Comparison of ENCODE assay signal across 18 mouse cellular contexts in the genomic region with DNA sequence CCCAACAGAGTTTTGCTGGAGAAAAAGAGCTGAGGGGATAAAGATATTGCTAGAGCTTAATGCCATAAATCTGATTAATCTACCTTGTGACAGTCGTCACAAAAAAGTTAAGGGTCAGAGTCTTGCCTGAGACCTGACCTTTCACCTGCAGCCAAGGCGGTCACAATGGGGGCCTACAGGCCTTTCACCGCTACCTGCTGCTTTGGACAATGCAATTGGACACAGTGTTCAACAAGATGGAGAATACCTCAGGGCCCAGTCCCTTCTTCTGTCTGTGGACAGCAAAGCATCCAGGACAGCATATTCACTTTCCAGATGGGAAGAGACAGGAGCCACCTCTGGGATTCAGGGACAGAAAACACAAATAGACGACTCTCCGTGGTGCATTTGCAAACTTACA.
DNase-seq lines count a peak whose midpoint lies in the region; ATAC-seq and TF ChIP-seq lines count a peak whose summit lies in the region.
"Had no signal": no experiment of that assay in that cellular context is flagged by ENCODE, and none has a peak within 500 bp of the region (broad histone marks: within the 10 kb centered on the region; RNA-seq: fewer than 3 reads in every experiment).

No protein-coding gene starts in this region.

- no peak for ATAC-seq in hindbrain, embryonic 14.5 days (ENCODE audit: low FRiP score)
- no peak for ATAC-seq in hindbrain, embryonic 12.5 days (ENCODE audit: low FRiP score)
- no peak for ATAC-seq in midbrain, embryonic 12.5 days (ENCODE audit: low FRiP score, low read depth)
- no peak for ATAC-seq in midbrain, postnatal 0 days (ENCODE audit: low FRiP score)
- ATAC-seq in forebrain, embryonic 13.5 days, result no peak
- ATAC-seq in forebrain, postnatal 0 days, result no peak
- no peak for ATAC-seq in stomach, postnatal 0 days (ENCODE audit: low FRiP score, low TSS enrichment)
- ATAC-seq: intestine, postnatal 0 days had no signal

- no peak overlapping the region for H3K9ac ChIP-seq in hindbrain, embryonic 14.5 days
- no peak overlapping the region for H3K9ac ChIP-seq in hindbrain, embryonic 12.5 days
- H3K9ac ChIP-seq in midbrain, embryonic 12.5 days (replicated peaks), result peak overlapping the region; percentile 52; the same call in 1 of the 2 replicates
- H3K9ac ChIP-seq in midbrain, postnatal 0 days (replicated peaks; ENCODE audit: low read length, poor library complexity, severe bottlenecking), result no peak overlapping the region
- H3K9ac ChIP-seq in forebrain, embryonic 13.5 days, result no peak overlapping the region
- H3K9ac ChIP-seq in forebrain, postnatal 0 days, result no peak overlapping the region
- no peak overlapping the region for H3K9ac ChIP-seq in stomach, postnatal 0 days (ENCODE audit: low read length)
- H3K9ac ChIP-seq: embryonic facial prominence, embryonic 12.5 days; heart, embryonic 12.5 days; lung, embryonic 15.5 days had no signal

- H3K36me3 ChIP-seq in hindbrain, embryonic 14.5 days (replicated peaks; ENCODE audit: control insufficient read depth, insufficient read depth), result no peaks in the 10 kb centered on the region
- H3K36me3 ChIP-seq in hindbrain, embryonic 12.5 days, result no peaks in the 10 kb centered on the region
- no peaks in the 10 kb centered on the region for H3K36me3 ChIP-seq in midbrain, embryonic 12.5 days
- H3K36me3 ChIP-seq in midbrain, postnatal 0 days (ENCODE audit: insufficient read depth, low read length), result no peaks in the 10 kb centered on the region
- no peaks in the 10 kb centered on the region for H3K36me3 ChIP-seq in forebrain, embryonic 13.5 days (ENCODE audit: poor library complexity, severe bottlenecking)
- H3K36me3 ChIP-seq in forebrain, postnatal 0 days (ENCODE audit: insufficient read depth), result no peaks in the 10 kb centered on the region
- H3K36me3 ChIP-seq in stomach, postnatal 0 days (ENCODE audit: control insufficient read depth, insufficient read depth, low read length), result no peaks in the 10 kb centered on the region
- H3K36me3 ChIP-seq: embryonic facial prominence, embryonic 12.5 days; heart, embryonic 12.5 days; limb, embryonic 12.5 days; lung, embryonic 15.5 days had no signal

- no peak overlapping the region for H3K27ac ChIP-seq in hindbrain, embryonic 14.5 days
- H3K27ac ChIP-seq in hindbrain, embryonic 12.5 days, result no peak overlapping the region
- H3K27ac ChIP-seq in midbrain, embryonic 12.5 days (replicated peaks), result no peak overlapping the region
- H3K27ac ChIP-seq in midbrain, postnatal 0 days (ENCODE audit: low read depth, low read length), result no peak overlapping the region
- no peak overlapping the region for H3K27ac ChIP-seq in forebrain, embryonic 13.5 days
- H3K27ac ChIP-seq in forebrain, postnatal 0 days (ENCODE audit: low read depth, low read length), result no peak overlapping the region
- H3K27ac ChIP-seq in stomach, postnatal 0 days (replicated peaks), result no peak overlapping the region
- H3K27ac ChIP-seq: embryonic facial prominence, embryonic 12.5 days; heart, adult 2 months; limb, embryonic 12.5 days; lung, embryonic 15.5 days had no signal

- no peak for TF ChIP-seq CTCF in midbrain, postnatal 0 days (IDR thresholded peaks at IDR 0.05)
- no peak for TF ChIP-seq CTCF in forebrain, postnatal 0 days (IDR thresholded peaks at IDR 0.05; ENCODE audit: low read depth)
- no peak for TF ChIP-seq CTCF in stomach, postnatal 0 days (IDR thresholded peaks at IDR 0.05; ENCODE audit: low read depth)

- H3K9me3 ChIP-seq in hindbrain, embryonic 14.5 days (ENCODE audit: control insufficient read depth, low read length), result no peaks in the 10 kb centered on the region
- no peaks in the 10 kb centered on the region for H3K9me3 ChIP-seq in hindbrain, embryonic 12.5 days (replicated peaks)
- H3K9me3 ChIP-seq in midbrain, embryonic 12.5 days, result no peaks in the 10 kb centered on the region
- H3K9me3 ChIP-seq in midbrain, postnatal 0 days (ENCODE audit: low read length), result no peaks in the 10 kb centered on the region
- H3K9me3 ChIP-seq in forebrain, embryonic 13.5 days (replicated peaks), result no peaks in the 10 kb centered on the region
- no peaks in the 10 kb centered on the region for H3K9me3 ChIP-seq in forebrain, postnatal 0 days (ENCODE audit: low read length)
- H3K9me3 ChIP-seq in stomach, postnatal 0 days (ENCODE audit: control insufficient read depth, low read length), result no peaks in the 10 kb centered on the region
- H3K9me3 ChIP-seq: embryonic facial prominence, embryonic 12.5 days; heart, embryonic 12.5 days; limb, embryonic 12.5 days; lung, embryonic 15.5 days had no signal

- 21% methylated on average over 5 of the region's 5 CpGs for WGBS in hindbrain, embryonic 14.5 days
- WGBS in hindbrain, embryonic 12.5 days, result 30% methylated on average over 5 of the region's 5 CpGs
- WGBS in midbrain, embryonic 12.5 days, result 30% methylated on average over 5 of the region's 5 CpGs
- WGBS in midbrain, postnatal 0 days, result 36% methylated on average over 5 of the region's 5 CpGs
- 45% methylated on average over 5 of the region's 5 CpGs for WGBS in forebrain, embryonic 13.5 days
- 56% methylated on average over 5 of the region's 5 CpGs for WGBS in forebrain, postnatal 0 days
- WGBS in stomach, postnatal 0 days, result 93% methylated on average over 5 of the region's 5 CpGs

- no peak overlapping the region for H3K4me3 ChIP-seq in hindbrain, embryonic 14.5 days (replicated peaks; ENCODE audit: low read length)
- H3K4me3 ChIP-seq in hindbrain, embryonic 12.5 days, result no peak overlapping the region
- no peak overlapping the region for H3K4me3 ChIP-seq in midbrain, embryonic 12.5 days
- no peak overlapping the region for H3K4me3 ChIP-seq in midbrain, postnatal 0 days (ENCODE audit: low read depth, low read length)
- H3K4me3 ChIP-seq in forebrain, embryonic 13.5 days, result no peak overlapping the region
- no peak overlapping the region for H3K4me3 ChIP-seq in forebrain, postnatal 0 days (ENCODE audit: low read depth, low read length)
- H3K4me3 ChIP-seq in stomach, postnatal 0 days (ENCODE audit: low read depth, low read length), result no peak overlapping the region
- H3K4me3 ChIP-seq: embryonic facial prominence, embryonic 12.5 days; heart, adult 2 months; lung, embryonic 15.5 days had no signal

- H3K4me1 ChIP-seq in hindbrain, embryonic 14.5 days (replicated peaks; ENCODE audit: control insufficient read depth, insufficient read depth, low read length), result peaks cover 21% of the 10 kb centered on the region
- H3K4me1 ChIP-seq in hindbrain, embryonic 12.5 days, result peaks cover 16% of the 10 kb centered on the region
- H3K4me1 ChIP-seq in midbrain, embryonic 12.5 days, result peaks cover 33% of the 10 kb centered on the region
- no peaks in the 10 kb centered on the region; the same call in 1 of the 2 replicates for H3K4me1 ChIP-seq in midbrain, postnatal 0 days (ENCODE audit: insufficient read depth, low read length)
- peaks cover 56% of the 10 kb centered on the region for H3K4me1 ChIP-seq in forebrain, embryonic 13.5 days
- H3K4me1 ChIP-seq in forebrain, postnatal 0 days (ENCODE audit: insufficient read depth), result peaks cover 15% of the 10 kb centered on the region; the same call in 1 of the 2 replicates
- H3K4me1 ChIP-seq in stomach, postnatal 0 days (replicated peaks; ENCODE audit: control insufficient read depth, insufficient read depth), result no peaks in the 10 kb centered on the region

- peaks cover 51% of the 10 kb centered on the region for H3K27me3 ChIP-seq in hindbrain, embryonic 14.5 days (ENCODE audit: control insufficient read depth, insufficient read depth, low read length)
- peaks cover 77% of the 10 kb centered on the region for H3K27me3 ChIP-seq in hindbrain, embryonic 12.5 days
- H3K27me3 ChIP-seq in midbrain, embryonic 12.5 days, result peaks cover 88% of the 10 kb centered on the region
- no peaks in the 10 kb centered on the region; the same call in 1 of the 2 replicates for H3K27me3 ChIP-seq in midbrain, postnatal 0 days (ENCODE audit: insufficient read depth, low read length)
- peaks cover 12% of the 10 kb centered on the region; the same call in 1 of the 2 replicates for H3K27me3 ChIP-seq in forebrain, embryonic 13.5 days
- no peaks in the 10 kb centered on the region for H3K27me3 ChIP-seq in forebrain, postnatal 0 days (ENCODE audit: insufficient read depth, low read length)
- H3K27me3 ChIP-seq in stomach, postnatal 0 days (ENCODE audit: control insufficient read depth, insufficient read depth, low read length), result no peaks in the 10 kb centered on the region
- H3K27me3 ChIP-seq: CH12.LX; lung, embryonic 15.5 days had no signal

- peak overlapping the region; percentile 51; the same call in 1 of the 2 replicates for H3K4me2 ChIP-seq in hindbrain, embryonic 14.5 days (replicated peaks)
- H3K4me2 ChIP-seq in hindbrain, embryonic 12.5 days (replicated peaks), result no peak overlapping the region
- peak overlapping the region; percentile 65; the same call in 1 of the 2 replicates for H3K4me2 ChIP-seq in midbrain, embryonic 12.5 days (replicated peaks)
- no peak overlapping the region for H3K4me2 ChIP-seq in midbrain, postnatal 0 days (ENCODE audit: low read depth, low read length, poor library complexity, severe bottlenecking)
- H3K4me2 ChIP-seq in forebrain, embryonic 13.5 days, result peak overlapping the region; percentile 63; the same call in 1 of the 2 replicates
- H3K4me2 ChIP-seq in forebrain, postnatal 0 days (ENCODE audit: low read depth), result peak overlapping the region; percentile 60; the same call in 1 of the 2 replicates
- H3K4me2 ChIP-seq in stomach, postnatal 0 days (replicated peaks; ENCODE audit: low read depth), result no peak overlapping the region

- DNase-seq in hindbrain, embryonic 14.5 days (ENCODE audit: low spot score), result no peak
- DNase-seq in midbrain, postnatal 0 days (ENCODE audit: low spot score), result no peak
- DNase-seq in forebrain, postnatal 0 days, result no peak
- DNase-seq in stomach, postnatal 0 days (ENCODE audit: low spot score), result no peak
- DNase-seq: adrenal gland, adult 2 months; cerebellum, adult 18-20 months; heart, adult 2 months; kidney, adult 9 months; kidney, postnatal 14 days had no signal

- no peak for TF ChIP-seq EP300 in stomach, postnatal 0 days (optimal IDR thresholded peaks at IDR 0.05)

Comparison
In these comparisons a context has a peak if more than half of its experiments do, and no peak if none do; other contexts are left out.
1. H3K4me2 ChIP-seq: peak in hindbrain, embryonic 14.5 days (single experiment), midbrain, embryonic 12.5 days (single experiment), forebrain, embryonic 13.5 days (single experiment) and forebrain, postnatal 0 days (single experiment); none in hindbrain, embryonic 12.5 days (single experiment), midbrain, postnatal 0 days (single experiment) and stomach, postnatal 0 days (single experiment).